Mouse (Mus musculus) ES-E14 (cell line): ENCODE measurements around the gene Adamts8.

Source experiments
- HCFC1 ChIP-seq: IDR thresholded peaks from 2 replicates; pipeline ENCODE4 v1.6.1; 2012; ENCODE audit warnings: low read length, inconsistent platforms, borderline replicate concordance; ENCODE audit not compliant: insufficient read depth
- ZC3H11A ChIP-seq: IDR thresholded peaks from 2 replicates; pipeline ENCODE4 v1.6.1; 2012; ENCODE audit warnings: low read depth, mild to moderate bottlenecking, inconsistent platforms, low read length, borderline replicate concordance
- ZNF384 ChIP-seq: IDR thresholded peaks from 2 replicates; pipeline ENCODE4 v1.6.1; 2012; ENCODE audit warnings: low read depth, low read length, inconsistent platforms

GRCm38 (mm10) chr9:30903266-30903665 is 39.1 kb upstream of the Adamts8 start:
- TF ChIP-seq ZC3H11A (no peak), HCFC1 (no peak), ZNF384 (no peak)
